Mouse (Mus musculus) WW6 (cell line): ENCODE results near the gene Evc.

Experiments used
- DNase-seq: peaks from one replicate; pipeline ENCODE4 v3.0.0-alpha.2; 2013; ENCODE audit warnings: low read depth, low spot score

Evc gene

DNA sequence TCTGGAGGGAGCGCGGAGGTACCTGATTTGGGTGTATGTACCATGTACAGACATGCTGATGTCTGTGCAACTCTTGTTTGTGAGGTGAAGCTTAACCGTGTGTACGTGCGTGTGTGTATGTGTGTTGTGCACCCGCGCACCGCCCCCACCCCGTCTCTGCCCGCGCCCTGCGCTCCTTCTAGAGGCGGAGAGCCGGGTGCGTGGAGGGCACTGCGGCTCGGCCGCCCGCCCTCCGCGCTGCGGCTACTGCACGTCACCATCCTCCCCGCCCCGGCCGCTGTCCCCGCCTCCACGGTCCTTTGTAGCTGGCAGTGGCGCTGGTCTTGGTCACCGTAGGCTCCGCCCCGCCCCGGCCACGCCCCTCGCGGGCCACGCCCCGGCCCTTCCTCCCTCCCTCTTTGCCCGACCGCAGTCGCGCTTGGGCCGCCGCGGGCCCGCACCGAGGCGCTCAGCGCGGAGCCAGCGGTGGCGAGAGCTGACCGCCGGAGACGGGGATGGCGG lies 95.0 kb downstream of the Evc start, which contains the start of gene Crmp1:
Crmp1 (plus strand) TSS at position 290 of the 501 bp plus-strand sequence.
- peak; percentile 45 for DNase-seq

DNA sequence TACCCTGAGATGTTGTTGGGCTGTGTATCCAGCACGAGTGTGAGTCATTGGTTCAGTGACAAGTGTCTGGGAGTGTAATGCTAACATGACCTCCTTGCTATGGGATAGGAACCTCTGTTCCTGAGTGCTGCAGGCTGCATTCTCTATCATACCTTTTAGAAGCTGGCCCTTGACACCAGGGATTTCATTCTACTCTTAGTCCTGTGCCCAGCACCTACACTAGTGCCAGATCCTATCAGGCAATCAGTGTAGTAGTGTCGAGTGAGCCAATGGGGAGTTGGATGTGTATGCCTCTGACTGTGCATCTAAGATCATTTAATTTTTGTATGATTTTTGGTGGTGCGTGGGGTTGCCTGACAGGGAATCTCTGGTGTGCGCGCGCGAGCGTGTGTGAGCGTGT lies 95.5 kb downstream of the Evc start:
- no peak for DNase-seq

DNA sequence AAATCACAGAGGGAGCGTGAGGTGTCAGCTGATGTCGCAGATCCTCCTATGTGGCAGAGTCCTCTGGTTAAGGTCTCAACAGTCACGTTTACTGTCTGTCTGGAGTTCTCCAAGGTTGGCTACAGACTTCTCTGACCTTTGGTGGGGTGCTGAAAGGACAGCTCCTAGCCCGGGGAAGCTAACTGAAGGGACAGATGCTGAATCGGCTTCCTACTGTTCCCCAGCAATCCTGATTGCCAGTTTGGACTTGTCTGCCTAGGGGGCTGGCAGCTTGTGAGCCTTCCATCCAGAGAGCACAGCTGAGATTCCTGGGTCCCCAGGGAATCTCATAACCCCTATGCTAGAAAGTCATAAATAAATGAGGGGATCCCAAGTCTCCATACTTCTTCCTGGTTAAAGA lies 96.1 kb downstream of the Evc start:
- peak; percentile 46 for DNase-seq
